Mouse (Mus musculus): ENCODE results near the gene Ppp2r2d. TPM values are rescaled to one million over a fixed set of nuclear protein-coding genes. Genes with fewer than 3 reads are reported as not detected.

Ppp2r2d gene
- 218 TPM for polyA plus RNA-seq (2014; fragmentation: Illumina TruSeq; extraction: RNeasy Lipid Tissue Mini Kit (QIAGEN cat#74804))

GRCm38 (mm10) chr7:138845544-138846391 is at the start of gene Ppp2r2d, which contains the start of gene Mapk1ip1:
Gene Ppp2r2d (plus strand): TSS chr7:138846079.
Gene Mapk1ip1 (minus strand): TSS chr7:138846273.

GRCm38 (mm10) chr7:138909277-138910192 is 63.7 kb downstream of the Ppp2r2d start, which contains the start of gene Bnip3:
Gene Bnip3 (minus strand): TSS chr7:138909519.

Other genes with a start within 250 kb of the Ppp2r2d start
- gene Mapk1ip1, start 194 bp downstream of the Ppp2r2d start, polyA plus RNA-seq (2014; fragmentation: Illumina TruSeq; extraction: RNeasy Lipid Tissue Mini Kit (QIAGEN cat#74804)) = 12.2 TPM
- gene Bnip3, start 63.4 kb downstream of the Ppp2r2d start, polyA plus RNA-seq (2014; fragmentation: Illumina TruSeq; extraction: RNeasy Lipid Tissue Mini Kit (QIAGEN cat#74804)) = 273 TPM
- 1.6 TPM for gene Jakmip3, start 94.7 kb downstream of the Ppp2r2d start, polyA plus RNA-seq (2014; fragmentation: Illumina TruSeq; extraction: RNeasy Lipid Tissue Mini Kit (QIAGEN cat#74804))
- gene Dpysl4, start 239.9 kb downstream of the Ppp2r2d start, polyA plus RNA-seq (2014; fragmentation: Illumina TruSeq; extraction: RNeasy Lipid Tissue Mini Kit (QIAGEN cat#74804)) = 1.1 TPM

Data from ovary, adult 10 weeks (tissue).